Mouse (Mus musculus) hindlimb bud, embryonic 11.5 days (tissue): ENCODE data around the gene Cyfip2.
"Not testable (repeated sequence)": the region's sequence is repeated elsewhere in the genome, so short reads cannot be mapped to it uniquely, and the experiment has no call there.

Source experiments
- DNase-seq: peaks from one replicate; pipeline ENCODE4 v3.0.0-alpha.2; 2012; ENCODE audit warnings: low read depth, low spot score; ENCODE audit errors: extremely low spot score

Cyfip2 gene

GRCm38 (mm10) chr11:46200664-46201063, 112.0 kb downstream of the Cyfip2 start:
- DNase-seq: no peak

- DNase-seq: no peak
These were observed 118.5 kb downstream of the Cyfip2 start for GRCm38 (mm10) chr11:46194175-46194574.

GRCm38 (mm10) chr11:46188283-46188682, 124.4 kb downstream of the Cyfip2 start:
- no peak for DNase-seq

GRCm38 (mm10) chr11:46185486-46185885, 127.2 kb downstream of the Cyfip2 start:
- DNase-seq: no peak

GRCm38 (mm10) chr11:46184946-46185345, 127.7 kb downstream of the Cyfip2 start:
- no peak for DNase-seq

- DNase-seq: not testable (repeated sequence)
These were observed 130.6 kb downstream of the Cyfip2 start for GRCm38 (mm10) chr11:46182031-46182430.

- DNase-seq: no peak
These were observed 135.2 kb downstream of the Cyfip2 start for GRCm38 (mm10) chr11:46177246-46178043.

- no peak for DNase-seq
These were observed 136.5 kb downstream of the Cyfip2 start for GRCm38 (mm10) chr11:46176155-46176554.

- DNase-seq: no peak
These were observed 140.5 kb downstream of the Cyfip2 start for GRCm38 (mm10) chr11:46172128-46172527.

GRCm38 (mm10) chr11:46169908-46170307, 142.8 kb downstream of the Cyfip2 start:
- DNase-seq: no peak

- no peak for DNase-seq
These were observed 144.2 kb downstream of the Cyfip2 start for GRCm38 (mm10) chr11:46168506-46168905.

GRCm38 (mm10) chr11:46165866-46166585, 146.6 kb downstream of the Cyfip2 start, which contains the start of gene Nipal4:
Nipal4 (minus strand) TSS chr11:46166508.
- DNase-seq: no peak

GRCm38 (mm10) chr11:46157462-46157861, 155.2 kb downstream of the Cyfip2 start:
- DNase-seq: no peak

GRCm38 (mm10) chr11:46156945-46157344, 155.7 kb downstream of the Cyfip2 start:
- no peak for DNase-seq

GRCm38 (mm10) chr11:46146619-46147018, 166.0 kb downstream of the Cyfip2 start:
- no peak for DNase-seq

- DNase-seq: no peak
These were observed 167.3 kb downstream of the Cyfip2 start for GRCm38 (mm10) chr11:46145163-46145875.
